In genomic region chr16:25835723-25836122, GRCm38 (mm10) we compare ENCODE assay signal across 18 mouse cellular contexts.
"Had no signal": no experiment of that assay in that cellular context is flagged by ENCODE, and none has a peak within 500 bp of the region (broad histone marks: within the 10 kb centered on the region; RNA-seq: fewer than 3 reads in every experiment).

No protein-coding gene starts in this region.

- DNase-seq: lung, adult 18-20 months; midbrain, embryonic 14.5 days; retina, postnatal 1 day; right cerebral cortex, adult 18-20 months; right cerebral cortex, postnatal 25 days; right cerebral cortex, postnatal 4 days; spleen, adult 18-20 months; thymus, adult 18-20 months; thymus, postnatal 14 days; thymus, postnatal 36 days had no signal

- H3K9me3 ChIP-seq: liver, embryonic 12.5 days; midbrain, embryonic 10.5 days; midbrain, embryonic 12.5 days; neural tube, embryonic 13.5 days; neural tube, embryonic 15.5 days had no signal

- H3K4me3 ChIP-seq: liver, embryonic 12.5 days; midbrain, embryonic 10.5 days; midbrain, embryonic 12.5 days; myocyte; neural tube, embryonic 13.5 days; neural tube, embryonic 15.5 days had no signal

- H3K27ac ChIP-seq: liver, embryonic 12.5 days; liver, embryonic 14.5 days; midbrain, embryonic 10.5 days; midbrain, embryonic 12.5 days; neural tube, embryonic 13.5 days; neural tube, embryonic 15.5 days had no signal

- H3K4me2 ChIP-seq: liver, embryonic 12.5 days; midbrain, embryonic 12.5 days; neural tube, embryonic 13.5 days; neural tube, embryonic 15.5 days had no signal

- H3K36me3 ChIP-seq: liver, embryonic 12.5 days; midbrain, embryonic 10.5 days; midbrain, embryonic 12.5 days; neural tube, embryonic 13.5 days; neural tube, embryonic 15.5 days had no signal

- ATAC-seq: liver, embryonic 12.5 days; midbrain, embryonic 16.5 days had no signal

- H3K4me1 ChIP-seq: liver, embryonic 12.5 days; midbrain, embryonic 10.5 days; midbrain, embryonic 12.5 days; neural tube, embryonic 13.5 days; neural tube, embryonic 15.5 days had no signal

- H3K27me3 ChIP-seq: liver, embryonic 12.5 days; midbrain, embryonic 12.5 days; neural tube, embryonic 13.5 days; neural tube, embryonic 15.5 days had no signal

- H3K9ac ChIP-seq: liver, embryonic 12.5 days; liver, embryonic 14.5 days; midbrain, embryonic 12.5 days; neural tube, embryonic 13.5 days; neural tube, embryonic 15.5 days had no signal
